Mouse (Mus musculus) intestine, embryonic 15.5 days (tissue): ENCODE measurements at regions not wholly inside any gene's neighbourhood (a gene's known extent, or its start where the extent isn't known, plus 50 kb on each side); places are given as distances from the start of the nearest gene placed in this dataset.

Experiments
- ATAC-seq: fragments of 200-750 bp; cut with Nextera tagmentation; 2 replicates; pipeline ENCODE4 v1.8.0; 2017; ENCODE audit warnings: moderate TSS enrichment, moderate library complexity
- H3K27ac ChIP-seq: fragments of 300-500 bp; sonication (generic); 2 replicates; pipeline ENCODE4 v1.5.1; 2015; ENCODE audit warnings: mild to moderate bottlenecking, inconsistent platforms
- H3K27me3 ChIP-seq: fragments of 300-500 bp; sonication (generic); replicated peaks from 2 replicates; pipeline ENCODE4 v1.6.1; 2015; ENCODE audit warnings: inconsistent platforms
- H3K36me3 ChIP-seq: fragments of 300-500 bp; sonication (generic); 2 replicates; pipeline ENCODE4 v1.6.1; 2015; ENCODE audit warnings: inconsistent platforms
- H3K4me1 ChIP-seq: fragments of 300-500 bp; sonication (generic); replicated peaks from 2 replicates; pipeline ENCODE4 v1.6.1; 2015; ENCODE audit warnings: inconsistent platforms
- H3K4me2 ChIP-seq: fragments of 300-500 bp; sonication (generic); replicated peaks from 2 replicates; pipeline ENCODE4 v1.6.1; 2015; ENCODE audit warnings: mild to moderate bottlenecking, inconsistent platforms
- H3K4me3 ChIP-seq: fragments of 300-500 bp; sonication (generic); replicated peaks from 2 replicates; pipeline ENCODE4 v1.5.1; 2015; ENCODE audit warnings: inconsistent platforms
- H3K9ac ChIP-seq: fragments of 300-500 bp; sonication (generic); 2 replicates; pipeline ENCODE4 v1.6.1; 2015; ENCODE audit warnings: inconsistent platforms
- H3K9me3 ChIP-seq: fragments of 300-500 bp; sonication (generic); 2 replicates; pipeline ENCODE4 v1.6.1; 2016; ENCODE audit warnings: inconsistent platforms
- WGBS: fragments of 180-500 bp; shearing (Covaris S2); methylation state at CpG from one replicate; pipeline ENCODE4 v1.1.7; 2015; 5-methylcytosine and 5-hydroxymethylcytosine counted together

GRCm38 (mm10) chr13:107507336-107507735 is 485.4 kb upstream of the Kif2a start:
- Histone ChIP-seq H3K4me3 (no peak overlapping the region), H3K36me3 (no peaks in the 10 kb centered on the region), H3K27me3 (no peaks in the 10 kb centered on the region), H3K4me1 (no peaks in the 10 kb centered on the region), H3K4me2 (no peak overlapping the region), H3K27ac (no peak overlapping the region), H3K9me3 (no peaks in the 10 kb centered on the region), H3K9ac (no peak overlapping the region)
- 36% methylated on average over 3 of the region's 3 CpGs for WGBS
- ATAC-seq, result no peak

GRCm38 (mm10) chr13:107506832-107507231 is 484.9 kb upstream of the Kif2a start:
- no peaks in the 10 kb centered on the region for H3K4me1 ChIP-seq
- H3K36me3 ChIP-seq, result no peaks in the 10 kb centered on the region
- H3K4me2 ChIP-seq, result no peak overlapping the region
- ATAC-seq, result no peak
- no peak overlapping the region for H3K4me3 ChIP-seq
- H3K9ac ChIP-seq, result no peak overlapping the region
- no peaks in the 10 kb centered on the region for H3K27me3 ChIP-seq
- WGBS, result 65% methylated on average over 4 of the region's 4 CpGs
- H3K27ac ChIP-seq, result no peak overlapping the region
- H3K9me3 ChIP-seq, result no peaks in the 10 kb centered on the region

GRCm38 (mm10) chr13:107505318-107505717 is 483.4 kb upstream of the Kif2a start:
- no peaks in the 10 kb centered on the region for H3K27me3 ChIP-seq
- no peak overlapping the region for H3K27ac ChIP-seq
- no peak overlapping the region for H3K4me2 ChIP-seq
- no peaks in the 10 kb centered on the region for H3K4me1 ChIP-seq
- no peak for ATAC-seq
- H3K9ac ChIP-seq, result no peak overlapping the region
- H3K9me3 ChIP-seq, result no peaks in the 10 kb centered on the region
- H3K36me3 ChIP-seq, result no peaks in the 10 kb centered on the region
- H3K4me3 ChIP-seq, result no peak overlapping the region

- H3K27ac ChIP-seq, result no peak overlapping the region
- no peaks in the 10 kb centered on the region for H3K4me1 ChIP-seq
- no peaks in the 10 kb centered on the region for H3K9me3 ChIP-seq
- ATAC-seq, result no peak
- H3K9ac ChIP-seq, result no peak overlapping the region
- H3K27me3 ChIP-seq, result no peaks in the 10 kb centered on the region
- 49% methylated on average over 7 of the region's 7 CpGs for WGBS
- no peaks in the 10 kb centered on the region for H3K36me3 ChIP-seq
- no peak overlapping the region for H3K4me2 ChIP-seq
- H3K4me3 ChIP-seq, result no peak overlapping the region
Observed at GRCm38 (mm10) chr13:107502261-107502660, 480.3 kb upstream of the Kif2a start.

- H3K4me2 ChIP-seq, result no peak overlapping the region
- no peaks in the 10 kb centered on the region for H3K36me3 ChIP-seq
- WGBS, result 87% methylated on average over 12 of the region's 12 CpGs
- no peaks in the 10 kb centered on the region for H3K27me3 ChIP-seq
- ATAC-seq, result no peak
- no peaks in the 10 kb centered on the region for H3K9me3 ChIP-seq
- no peaks in the 10 kb centered on the region for H3K4me1 ChIP-seq
- H3K27ac ChIP-seq, result no peak overlapping the region
- H3K9ac ChIP-seq, result no peak overlapping the region
- no peak overlapping the region for H3K4me3 ChIP-seq
Observed at GRCm38 (mm10) chr13:107500776-107501489, 479.0 kb upstream of the Kif2a start.

- Histone ChIP-seq H3K4me3 (no peak overlapping the region), H3K9ac (no peak overlapping the region), H3K36me3 (no peaks in the 10 kb centered on the region), H3K27me3 (no peaks in the 10 kb centered on the region), H3K9me3 (no peaks in the 10 kb centered on the region), H3K4me2 (no peak overlapping the region), H3K4me1 (no peaks in the 10 kb centered on the region), H3K27ac (no peak overlapping the region)
- no peak for ATAC-seq
- 62% methylated on average over 4 of the region's 4 CpGs for WGBS
Observed at GRCm38 (mm10) chr13:107499296-107499695, 477.4 kb upstream of the Kif2a start.

- Histone ChIP-seq H3K27ac (no peak overlapping the region), H3K27me3 (no peaks in the 10 kb centered on the region), H3K36me3 (no peaks in the 10 kb centered on the region), H3K4me1 (no peaks in the 10 kb centered on the region), H3K9me3 (no peaks in the 10 kb centered on the region), H3K9ac (no peak overlapping the region), H3K4me2 (no peak overlapping the region), H3K4me3 (no peak overlapping the region)
- 43% methylated on average over 6 of the region's 6 CpGs for WGBS
- no peak for ATAC-seq
Observed at GRCm38 (mm10) chr13:107495161-107495732, 473.3 kb upstream of the Kif2a start.

- WGBS, result 78% methylated on average over 13 of the region's 13 CpGs
- H3K36me3 ChIP-seq, result no peaks in the 10 kb centered on the region
- no peak for ATAC-seq
- no peaks in the 10 kb centered on the region for H3K9me3 ChIP-seq
- H3K27ac ChIP-seq, result no peak overlapping the region
- H3K4me3 ChIP-seq, result no peak overlapping the region
- no peaks in the 10 kb centered on the region for H3K27me3 ChIP-seq
- H3K4me2 ChIP-seq, result no peak overlapping the region
- H3K9ac ChIP-seq, result no peak overlapping the region
- H3K4me1 ChIP-seq, result no peaks in the 10 kb centered on the region
Observed at GRCm38 (mm10) chr13:107493765-107494164, 471.8 kb upstream of the Kif2a start.

GRCm38 (mm10) chr13:107492448-107492847 is 470.5 kb upstream of the Kif2a start:
- Histone ChIP-seq H3K9ac (no peak overlapping the region), H3K36me3 (no peaks in the 10 kb centered on the region), H3K27ac (no peak overlapping the region), H3K27me3 (no peaks in the 10 kb centered on the region), H3K4me1 (no peaks in the 10 kb centered on the region), H3K9me3 (no peaks in the 10 kb centered on the region), H3K4me3 (no peak overlapping the region), H3K4me2 (no peak overlapping the region)
- 92% methylated on average over 4 of the region's 4 CpGs for WGBS
- ATAC-seq, result no peak

- 77% methylated on average over 7 of the region's 7 CpGs for WGBS
- no peaks in the 10 kb centered on the region for H3K4me1 ChIP-seq
- H3K9ac ChIP-seq, result no peak overlapping the region
- no peak overlapping the region for H3K27ac ChIP-seq
- no peaks in the 10 kb centered on the region for H3K36me3 ChIP-seq
- H3K4me3 ChIP-seq, result no peak overlapping the region
- no peak overlapping the region for H3K4me2 ChIP-seq
- ATAC-seq, result no peak
- H3K27me3 ChIP-seq, result no peaks in the 10 kb centered on the region
- no peaks in the 10 kb centered on the region for H3K9me3 ChIP-seq
Observed at GRCm38 (mm10) chr13:107491423-107491822, 469.5 kb upstream of the Kif2a start.

GRCm38 (mm10) chr13:107485400-107486017 is 463.6 kb upstream of the Kif2a start:
- no peak for ATAC-seq
- no peak overlapping the region for H3K4me3 ChIP-seq
- no peaks in the 10 kb centered on the region for H3K36me3 ChIP-seq
- H3K27ac ChIP-seq, result no peak overlapping the region
- H3K27me3 ChIP-seq, result no peaks in the 10 kb centered on the region
- no peak overlapping the region for H3K4me2 ChIP-seq
- WGBS, result 78% methylated on average over 4 of the region's 4 CpGs
- no peaks in the 10 kb centered on the region for H3K4me1 ChIP-seq
- H3K9ac ChIP-seq, result no peak overlapping the region
- no peaks in the 10 kb centered on the region for H3K9me3 ChIP-seq

GRCm38 (mm10) chr13:107484630-107484998 is 462.7 kb upstream of the Kif2a start:
- Histone ChIP-seq H3K27ac (no peak overlapping the region), H3K27me3 (no peaks in the 10 kb centered on the region), H3K4me2 (no peak overlapping the region), H3K4me3 (no peak overlapping the region), H3K36me3 (no peaks in the 10 kb centered on the region), H3K9ac (no peak overlapping the region), H3K9me3 (no peaks in the 10 kb centered on the region), H3K4me1 (no peaks in the 10 kb centered on the region)
- 54% methylated on average over 6 of the region's 6 CpGs for WGBS
- ATAC-seq, result no peak
